Mouse (Mus musculus): ENCODE results near the gene Plcb2.

The Plcb2 gene

GRCm38 (mm10) chr2:118728337-118728736, at the start of gene Plcb2:
Gene Plcb2, minus strand, starts transcription at chr2:118728438.
- peak in 1 of 2 experiments; percentile 47 for DNase-seq

DNA sequence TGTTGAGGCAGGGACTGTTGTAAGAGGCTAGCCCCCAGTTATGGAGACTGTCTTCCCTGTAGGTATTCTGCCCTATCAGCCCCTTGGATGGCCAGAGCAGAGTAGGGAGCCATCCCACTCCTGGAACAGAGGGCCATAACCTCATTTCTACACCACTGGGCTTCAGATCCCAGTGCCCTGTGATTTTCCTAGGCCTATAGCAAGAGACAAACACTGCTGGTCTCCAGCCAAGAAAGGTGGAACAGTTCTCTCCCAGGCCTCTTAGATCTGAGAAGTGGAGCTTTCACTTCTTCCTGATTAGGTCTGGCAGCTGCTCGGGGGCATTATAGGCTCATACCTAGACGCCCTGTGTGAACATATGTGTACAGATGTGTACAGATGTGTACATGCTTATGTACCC, 48.1 kb upstream of the Plcb2 start:
- no peak for DNase-seq

- DNase-seq = no peak
Observed at GRCm38 (mm10) chr2:118775846-118776245, 47.6 kb upstream of the Plcb2 start.

DNA sequence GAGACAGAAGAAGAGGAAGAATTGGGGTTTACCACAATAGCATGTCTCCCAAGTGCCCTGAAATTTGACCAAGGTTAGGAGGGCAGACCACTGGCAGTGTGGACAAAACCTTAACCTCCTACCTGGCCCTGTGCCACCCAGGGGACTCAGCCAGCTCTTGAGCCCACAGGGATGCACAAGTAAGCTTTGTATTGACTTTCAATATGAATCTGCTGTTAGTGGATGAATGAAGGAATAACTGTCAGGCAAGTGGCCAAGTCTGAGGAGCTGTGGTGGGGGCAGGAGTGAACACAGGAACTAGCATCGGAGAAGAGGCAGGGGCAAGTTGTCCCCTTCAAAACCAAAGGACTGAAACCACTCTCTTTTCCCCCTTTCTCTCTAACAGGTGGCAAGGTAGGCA, 47.2 kb upstream of the Plcb2 start:
- DNase-seq = no peak

DNA sequence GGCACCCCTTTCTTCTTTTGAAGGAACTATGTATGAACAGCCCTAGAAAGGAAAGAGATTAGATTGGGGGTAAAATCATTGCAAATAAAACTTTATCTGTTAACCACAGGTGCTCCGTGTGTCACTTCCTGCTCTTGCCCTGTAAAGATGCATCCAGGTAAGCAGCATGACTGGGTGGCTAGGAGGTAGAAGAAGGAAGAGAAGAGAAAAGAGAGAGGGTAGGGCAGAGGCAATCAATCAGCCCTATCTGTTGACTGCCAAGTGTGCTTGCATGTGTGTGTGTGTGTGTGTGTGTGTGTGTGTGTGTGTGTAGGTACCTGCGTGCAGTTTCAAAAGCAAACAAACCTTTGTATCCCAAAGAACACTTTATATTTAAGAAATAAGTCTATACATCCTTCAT, 46.3 kb upstream of the Plcb2 start:
- DNase-seq = no peak

GRCm38 (mm10) chr2:118772158-118772874, 44.1 kb upstream of the Plcb2 start, which contains the start of gene Phgr1:
Gene Phgr1, plus strand, starts transcription at chr2:118772769.
- DNase-seq = no peak

DNA sequence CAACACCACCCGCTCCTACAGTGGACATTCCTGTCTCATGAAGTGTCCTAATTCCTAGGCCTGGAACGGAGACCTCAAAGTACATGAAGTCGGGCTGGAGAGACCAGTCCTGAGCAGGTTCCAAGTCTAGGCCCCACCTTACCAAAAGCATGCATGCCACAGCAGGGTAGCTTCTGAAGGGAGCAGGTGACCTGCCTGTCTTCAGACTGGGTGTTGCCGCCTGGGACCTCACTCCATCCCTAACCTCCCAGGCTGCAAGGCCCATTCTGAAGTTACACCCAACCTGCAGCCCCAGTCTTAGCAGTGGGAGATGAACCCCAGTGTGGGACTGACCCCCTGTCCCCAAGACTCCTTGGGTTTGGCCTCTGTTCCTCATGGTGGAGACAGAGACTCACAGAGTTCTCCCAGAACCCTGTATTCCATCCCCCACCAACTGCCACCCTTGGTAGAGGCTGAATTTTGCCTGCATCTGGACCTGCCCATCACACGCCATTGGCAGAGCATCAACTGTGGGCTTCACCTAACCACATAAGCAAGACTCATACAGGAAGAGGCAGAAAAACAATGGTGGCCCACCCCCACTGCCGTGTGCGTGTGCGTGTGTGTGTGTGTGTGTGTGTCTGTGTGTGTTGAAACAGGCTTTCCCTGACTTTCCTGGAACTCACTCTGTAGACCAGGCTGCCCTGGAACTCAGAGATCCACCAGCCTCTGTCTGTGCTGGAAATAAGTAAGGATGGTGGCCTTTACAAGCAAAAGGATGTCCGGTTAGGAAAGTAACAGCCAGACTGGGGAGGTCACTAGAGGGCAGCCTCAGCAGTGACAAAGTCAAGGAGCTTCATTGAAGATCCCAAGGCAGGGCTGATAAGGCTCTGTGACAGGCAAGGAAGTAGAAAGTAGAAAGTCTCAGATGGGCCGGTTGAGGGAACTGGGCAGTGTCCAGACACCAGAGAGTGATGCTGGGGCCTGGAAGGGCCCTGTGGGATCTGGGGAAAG, 38.1 kb upstream of the Plcb2 start:
- DNase-seq = peak; percentile 32 to 54

DNA sequence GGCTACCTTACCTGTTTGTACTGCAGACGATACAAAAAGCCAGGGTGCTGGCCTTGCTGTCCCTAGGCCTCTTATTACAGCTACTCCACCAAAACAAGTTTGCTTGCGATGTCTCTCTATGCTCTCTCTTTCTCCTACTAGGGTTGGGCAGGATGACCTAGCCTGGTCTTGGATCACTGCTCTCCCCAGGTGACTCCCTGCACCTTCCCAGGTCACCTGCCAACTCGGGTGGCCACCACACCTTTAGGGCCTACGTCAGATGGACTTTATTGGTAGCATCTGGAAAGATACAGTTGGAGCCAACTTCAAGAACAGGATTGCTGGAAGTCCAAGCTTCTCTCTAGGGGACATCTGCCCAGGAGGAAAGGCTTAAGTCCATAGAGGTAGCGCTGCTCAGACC, 36.6 kb upstream of the Plcb2 start:
- no peak for DNase-seq

GRCm38 (mm10) chr2:118764094-118764831, 36.0 kb upstream of the Plcb2 start:
- DNase-seq = peak; percentile 53 to 72

DNA sequence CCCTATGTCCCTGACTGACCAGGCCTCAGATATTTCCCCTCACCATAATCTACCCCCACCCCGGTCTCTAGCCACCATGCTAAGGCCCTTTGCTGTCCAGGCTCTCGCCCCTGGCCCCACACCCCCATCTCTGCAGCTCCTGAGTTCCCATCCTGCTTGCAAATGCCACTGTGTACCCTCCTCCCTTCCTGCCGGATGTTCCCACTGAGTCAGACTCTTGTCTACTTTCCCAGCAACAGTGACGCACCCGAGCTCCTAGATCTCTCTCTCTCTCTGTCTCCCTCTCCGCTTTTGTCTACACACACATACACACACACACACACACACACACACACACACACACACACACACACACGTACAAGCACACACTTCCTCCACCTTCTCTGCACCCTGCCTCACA, 35.2 kb upstream of the Plcb2 start:
- peak; percentile 53 to 77 for DNase-seq

DNA sequence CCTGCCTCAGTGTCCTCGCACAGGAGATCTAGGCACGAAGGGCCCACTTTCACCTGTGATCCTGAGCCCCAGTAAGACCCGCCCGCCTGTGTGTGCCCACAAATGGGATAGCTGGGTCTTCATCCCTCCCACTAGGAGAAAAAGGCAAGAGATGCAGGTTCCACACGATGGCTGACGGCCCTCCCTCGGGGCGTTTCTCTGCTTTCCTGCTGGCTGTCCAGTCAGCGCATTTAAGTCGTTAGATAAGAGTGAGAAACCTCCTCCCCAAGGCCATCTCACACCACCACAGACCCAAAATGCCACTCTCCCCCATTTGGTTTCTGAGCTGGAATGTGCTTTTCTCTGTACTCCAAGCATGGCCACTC, 34.5 kb upstream of the Plcb2 start:
- DNase-seq = no peak

DNA sequence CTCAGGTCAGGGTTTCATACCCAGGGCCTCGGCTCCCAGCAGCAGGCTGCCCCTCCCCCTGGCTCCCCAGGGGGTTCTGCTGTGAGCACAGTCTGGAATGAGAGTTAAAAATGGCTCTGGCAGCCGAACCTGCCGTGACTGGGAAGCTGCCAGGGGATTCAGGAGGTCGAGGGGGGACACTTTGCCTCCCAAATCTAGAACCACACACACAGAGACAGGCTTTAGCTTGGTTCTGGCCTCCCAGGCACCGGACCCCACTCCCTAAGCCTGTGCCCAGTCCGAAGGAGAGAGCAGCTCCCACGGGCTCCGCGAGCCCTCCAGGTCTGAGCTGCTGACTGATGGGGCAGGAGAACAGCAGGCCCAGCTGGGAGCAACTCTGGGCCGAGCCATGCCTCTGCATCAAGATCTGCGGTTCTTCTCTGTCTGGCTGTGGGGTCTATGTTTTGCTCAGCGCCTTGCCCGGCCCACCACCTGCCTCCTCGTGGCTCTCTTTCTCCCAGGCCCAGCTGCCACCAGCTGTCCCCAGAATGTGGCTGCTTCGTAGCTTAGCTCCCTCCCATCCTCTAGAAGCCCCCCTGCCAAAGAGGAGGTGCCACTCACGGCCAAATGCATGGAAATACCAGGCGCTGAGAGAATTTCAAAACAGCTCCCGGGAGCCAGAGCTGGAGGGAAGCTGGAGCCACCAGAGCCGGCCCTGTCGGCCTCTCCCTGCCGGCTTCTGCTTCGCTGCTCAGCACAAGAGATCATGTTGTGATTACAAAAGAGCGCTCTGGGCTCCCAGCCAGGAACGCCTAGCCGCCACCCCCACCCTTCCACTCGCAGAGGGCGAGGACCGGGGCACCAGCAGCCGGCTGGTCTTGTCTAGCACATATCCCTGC, 33.9 kb upstream of the Plcb2 start, which contains the start of gene Ccdc9b:
Ccdc9b (minus strand) TSS at position 756 of the 878 bp plus-strand sequence.
- DNase-seq = peak; percentile 96 to 97

- no peak for DNase-seq
Observed at GRCm38 (mm10) chr2:118761358-118761757, 33.1 kb upstream of the Plcb2 start.

- DNase-seq = no peak
Observed at GRCm38 (mm10) chr2:118760311-118761025, 32.2 kb upstream of the Plcb2 start.

DNA sequence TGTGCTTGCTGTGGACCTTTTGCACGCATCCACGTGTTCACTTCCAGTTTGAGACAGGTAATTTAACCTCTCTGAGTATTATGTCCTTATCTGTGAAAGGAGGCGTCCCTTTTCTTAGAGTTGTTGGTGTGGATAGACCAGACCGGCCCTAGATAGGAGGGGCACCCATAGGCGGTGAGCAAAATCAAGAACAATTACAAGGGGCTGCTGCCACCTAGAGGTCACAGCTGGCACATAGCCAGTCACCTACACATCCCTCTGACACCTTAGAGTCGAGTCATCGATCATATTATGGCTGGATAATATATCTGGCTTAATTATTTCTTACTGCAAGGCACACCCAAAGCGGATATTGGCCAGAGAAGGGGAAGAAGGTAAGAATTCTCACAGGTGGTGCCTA, 31.6 kb upstream of the Plcb2 start:
- DNase-seq = peak; percentile 73 to 80

- DNase-seq = no peak
Observed at GRCm38 (mm10) chr2:118756103-118756502, 27.9 kb upstream of the Plcb2 start.

GRCm38 (mm10) chr2:118755407-118755806, 27.2 kb upstream of the Plcb2 start:
- no peak for DNase-seq

DNA sequence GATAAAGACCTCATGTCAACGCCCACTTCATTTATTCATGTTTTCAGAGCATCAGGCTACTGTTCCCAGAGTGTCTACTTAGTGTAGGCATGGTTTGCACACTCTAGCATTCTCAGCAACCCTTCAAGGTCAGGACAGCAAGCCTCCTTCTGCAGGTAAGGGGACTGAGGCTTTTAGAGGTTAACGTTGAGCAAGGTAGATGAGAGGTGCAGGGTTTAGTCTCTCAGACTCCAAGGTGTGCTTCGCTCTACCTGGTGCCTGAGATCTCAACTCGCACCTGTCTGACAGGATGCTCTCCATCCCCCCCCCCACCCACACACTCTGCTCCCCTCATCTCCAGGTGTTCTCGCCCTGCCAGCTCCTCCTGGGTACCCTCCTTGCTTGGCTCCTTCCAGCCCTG, 25.9 kb upstream of the Plcb2 start:
- DNase-seq = no peak

GRCm38 (mm10) chr2:118752792-118753108, 24.5 kb upstream of the Plcb2 start:
- no peak for DNase-seq

GRCm38 (mm10) chr2:118751896-118752791, 23.9 kb upstream of the Plcb2 start:
- peak; percentile 41 to 45 for DNase-seq
